Mouse (Mus musculus) frontal cortex, adult 2 months (tissue): ENCODE measurements around the gene Pgls. TPM values are rescaled to one million over a fixed set of nuclear protein-coding genes. Genes with fewer than 3 reads are reported as not detected.

Source experiments
- DNase-seq, 2 experiments: peaks; one replicate each; pipeline ENCODE4 v3.0.0; 2022; ENCODE audit warnings: low spot score in 1 of 2; ENCODE audit errors: extremely low spot score in 1 of 2
- polyA plus RNA-seq: library from polyadenylated mRNA; depleted of rRNA; stranded (reverse); fragments of >200 nt; gene quantifications from 2 replicates; pipeline ENCODE4 v1.2.3, GENCODE M21; 2012; rRNA removed

Pgls gene
- polyA plus RNA-seq, 1 experiment: 45.6 TPM

DNA sequence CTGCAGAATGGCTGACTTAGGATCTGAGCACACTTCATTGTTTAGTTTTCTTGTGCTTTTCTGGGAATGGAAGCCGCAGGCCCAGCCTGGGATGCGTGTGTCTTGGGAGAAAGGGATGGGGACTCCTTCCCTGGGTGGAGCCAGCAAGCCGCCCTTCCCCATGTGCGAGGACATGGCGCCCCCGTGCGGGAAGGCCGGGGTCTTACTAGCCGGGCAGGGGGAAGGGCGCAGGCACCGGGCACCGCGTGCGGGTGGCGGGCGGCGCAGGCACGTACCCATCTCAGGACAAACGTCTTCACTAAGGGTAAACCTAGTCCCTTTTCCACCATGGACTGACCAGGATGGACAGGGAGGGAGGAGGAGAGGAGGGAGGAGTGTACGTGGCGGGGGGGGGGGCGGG is 41.2 kb downstream of the Pgls start:
- DNase-seq: no peak

DNA sequence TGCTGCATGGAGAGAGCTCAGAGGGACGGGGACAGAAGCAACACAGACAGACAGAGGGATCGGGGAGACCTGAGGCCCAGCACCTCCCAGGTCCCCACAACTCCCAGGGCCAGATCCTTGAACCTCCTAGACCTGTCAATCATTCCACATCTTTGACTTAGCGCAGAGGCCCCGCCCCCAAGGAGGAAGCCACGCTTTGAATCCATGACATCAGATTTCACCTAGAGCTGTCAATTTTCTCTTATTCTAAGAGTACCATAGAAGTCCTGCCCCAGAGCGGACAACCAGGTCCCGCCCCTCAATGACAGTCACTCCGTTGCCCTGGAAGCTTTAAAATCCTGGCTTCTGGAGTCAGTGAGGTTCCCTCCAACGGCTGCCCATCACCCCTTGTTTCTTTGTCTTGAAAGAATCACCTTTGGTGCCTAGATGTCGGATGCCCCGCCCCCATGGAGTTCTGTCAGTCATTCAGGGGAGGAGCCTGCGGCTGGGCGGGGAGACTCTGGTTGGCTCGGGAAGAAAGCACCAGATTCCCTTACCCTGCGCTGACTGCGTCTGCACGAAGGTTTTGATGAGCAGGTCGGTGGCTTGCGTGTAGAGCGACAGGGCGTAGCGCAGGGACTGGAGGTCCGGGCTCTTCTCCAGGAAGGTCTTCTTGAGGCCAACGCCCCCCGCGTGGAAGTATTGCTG is 42.1 kb downstream of the Pgls start:
- DNase-seq: no peak

DNA sequence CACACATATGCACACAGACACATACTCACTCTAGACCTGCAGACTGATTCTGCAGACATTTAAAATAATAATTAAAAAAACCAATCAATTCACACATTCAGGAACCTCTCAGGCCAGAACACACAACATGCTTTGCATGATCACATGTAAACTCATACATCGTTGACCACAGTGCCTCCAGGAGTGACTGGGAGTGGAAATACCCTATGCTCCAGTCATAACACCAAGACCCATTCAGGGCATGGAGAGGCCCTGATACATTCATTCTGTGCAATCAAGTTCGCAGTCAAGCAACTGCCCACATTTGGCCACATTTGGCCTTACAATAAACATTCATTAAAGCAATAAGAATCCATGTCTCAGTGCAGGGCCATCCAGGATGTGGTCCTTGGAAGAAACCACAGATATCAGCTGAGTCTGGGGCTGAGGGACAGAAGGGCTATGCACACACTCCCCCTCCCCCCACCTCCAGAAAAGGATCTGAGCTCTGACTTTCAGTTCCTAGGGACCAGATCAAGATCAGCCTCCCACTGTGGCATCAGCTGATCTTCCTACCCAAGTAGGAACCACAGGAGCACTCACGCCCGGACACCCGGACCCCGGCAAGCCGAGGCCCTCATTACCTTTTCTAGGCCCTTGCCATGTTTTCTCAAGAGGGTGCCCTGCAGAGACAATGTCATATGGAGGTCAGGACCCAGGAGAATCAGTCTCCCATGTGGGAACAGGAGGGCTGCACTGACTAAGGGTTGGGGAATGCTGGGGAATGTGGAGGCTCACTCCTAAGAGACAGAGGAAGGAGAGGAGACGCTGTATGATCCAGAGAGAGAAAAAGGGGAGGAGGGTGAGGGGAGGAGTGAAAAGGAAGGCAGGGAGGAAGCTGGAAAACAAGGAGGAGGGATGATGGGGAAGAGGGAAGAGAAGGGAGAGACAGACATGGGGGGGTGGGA is 45.4 kb downstream of the Pgls start:
- no peak for DNase-seq

DNA sequence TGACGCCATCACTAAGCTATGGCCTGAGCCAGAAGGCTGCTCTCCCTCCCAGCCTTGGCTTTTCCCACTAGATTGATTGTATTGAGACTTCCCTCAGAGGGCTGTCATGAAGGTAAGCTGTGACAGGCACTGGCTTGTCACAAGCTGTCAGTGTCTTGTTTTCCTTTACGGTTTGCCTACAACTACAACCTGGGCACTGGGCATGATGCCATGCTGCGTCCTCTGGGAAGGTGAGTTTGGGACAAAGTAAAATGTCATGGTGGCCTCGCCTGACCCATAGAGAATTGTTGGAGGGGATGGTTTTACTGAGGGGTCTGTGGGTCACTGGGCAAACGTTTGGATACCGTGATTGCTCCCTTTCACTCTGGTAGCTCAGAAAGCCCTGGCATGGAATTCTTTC is 46.3 kb downstream of the Pgls start:
- no peak for DNase-seq

DNA sequence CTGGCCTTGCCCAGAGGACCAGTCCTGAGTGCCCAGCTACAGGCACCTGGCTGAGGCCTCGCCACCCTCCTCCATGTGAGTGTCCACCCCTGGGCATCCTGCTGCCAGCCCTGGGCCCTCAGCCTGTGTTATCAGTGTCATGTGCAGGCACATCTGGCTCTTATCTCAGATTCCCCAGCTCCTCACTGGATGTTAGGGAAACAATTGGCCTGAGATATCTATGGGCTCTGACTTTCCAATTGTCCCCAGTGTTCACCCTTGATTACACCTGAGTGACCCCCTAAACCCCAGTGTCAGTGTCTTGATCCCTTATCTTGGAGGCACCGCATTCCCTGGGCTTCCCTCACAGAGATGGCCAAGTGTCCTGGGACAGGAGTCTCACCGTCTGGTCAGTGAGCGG is 47.3 kb downstream of the Pgls start:
- DNase-seq: no peak

DNA sequence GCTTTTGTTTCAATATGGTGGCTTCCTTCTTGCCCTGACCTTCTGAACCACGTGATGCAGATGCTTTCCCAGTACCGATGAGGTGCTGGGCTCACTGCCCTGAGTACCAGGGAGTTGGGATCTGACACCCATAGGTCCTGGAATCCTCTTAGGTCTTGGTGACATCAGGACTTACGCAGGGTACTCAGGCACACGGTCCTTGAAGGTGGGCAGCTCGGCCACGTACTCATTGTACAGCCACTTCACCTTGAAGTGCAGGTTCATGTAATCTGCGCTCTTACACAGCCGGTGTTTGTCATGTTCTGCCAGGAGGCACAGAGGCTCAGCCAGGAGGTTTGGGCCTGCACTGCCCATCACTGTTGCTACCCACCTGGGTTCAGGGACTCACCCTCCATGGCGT is 53.5 kb downstream of the Pgls start:
- DNase-seq: no peak

Other genes with a start within 250 kb of the Pgls start
- 174 and 195 TPM in 2 replicates for gene Use1, start 225.3 kb upstream of the Pgls start, polyA plus RNA-seq
- 11.4 and 12.9 TPM in 2 replicates for gene Ocel1, start 220.9 kb upstream of the Pgls start, polyA plus RNA-seq
- 42.5 and 42.8 TPM in 2 replicates for gene Nr2f6, start 210.2 kb upstream of the Pgls start, polyA plus RNA-seq
- 8.9 and 11.8 TPM in 2 replicates for gene Ushbp1, start 196.4 kb upstream of the Pgls start, polyA plus RNA-seq
- gene Babam1, start 195.3 kb upstream of the Pgls start, polyA plus RNA-seq: 131 and 140 TPM in 2 replicates
- gene Ankle1, start 186.2 kb upstream of the Pgls start, polyA plus RNA-seq: 0.56 and 1.2 TPM in 2 replicates
- 380 and 404 TPM in 2 replicates for gene Abhd8, start 128.5 kb upstream of the Pgls start, polyA plus RNA-seq
- 45.0 and 57.4 TPM in 2 replicates for gene Mrpl34, start 127.2 kb upstream of the Pgls start, polyA plus RNA-seq
- gene Dda1, start 123.0 kb upstream of the Pgls start, polyA plus RNA-seq: 123 and 146 TPM in 2 replicates
- gene Ano8, start 106.2 kb upstream of the Pgls start, polyA plus RNA-seq: 74.5 and 77.0 TPM in 2 replicates
- 32.4 and 34.4 TPM in 2 replicates for gene Gtpbp3, start 104.1 kb upstream of the Pgls start, polyA plus RNA-seq
- 9.7 and 13.6 TPM in 2 replicates for gene Plvap, start 80.4 kb upstream of the Pgls start, polyA plus RNA-seq
- not detected in 2 replicates for gene Ccdc194, start 66.5 kb upstream of the Pgls start, polyA plus RNA-seq
- gene Bst2, start 54.7 kb upstream of the Pgls start, polyA plus RNA-seq: 20.9 and 22.9 TPM in 2 replicates
- gene Mvb12a, start 49.3 kb upstream of the Pgls start, polyA plus RNA-seq: 81.2 and 87.6 TPM in 2 replicates
- 0.13 and 0.14 TPM in 2 replicates for gene Tmem221, start 33.3 kb upstream of the Pgls start, polyA plus RNA-seq
- gene Nxnl1, start 25.6 kb upstream of the Pgls start, polyA plus RNA-seq: 0.06 TPM in 1 of 2 replicates, not detected in the other
- gene Slc27a1, start 23.3 kb upstream of the Pgls start, polyA plus RNA-seq: 183 and 191 TPM in 2 replicates
- gene Fam129c, start 5.5 kb downstream of the Pgls start, polyA plus RNA-seq: 4.3 and 4.5 TPM in 2 replicates
- 99.4 and 104 TPM in 2 replicates for gene Colgalt1, start 18.8 kb downstream of the Pgls start, polyA plus RNA-seq
- gene Unc13a, start 79.6 kb downstream of the Pgls start, polyA plus RNA-seq: 172 and 176 TPM in 2 replicates
- 5.6 and 5.7 TPM in 2 replicates for gene Jak3, start 84.1 kb downstream of the Pgls start, polyA plus RNA-seq
- gene Insl3, start 97.0 kb downstream of the Pgls start, polyA plus RNA-seq: 1.4 and 1.8 TPM in 2 replicates
- 0.71 and 1.0 TPM in 2 replicates for gene B3gnt3, start 109.6 kb downstream of the Pgls start, polyA plus RNA-seq
- 201 and 208 TPM in 2 replicates for gene Fcho1, start 133.5 kb downstream of the Pgls start, polyA plus RNA-seq